Mouse (Mus musculus): Measurements from ENCODE around the gene Rxrg.

Gene Rxrg

DNA sequence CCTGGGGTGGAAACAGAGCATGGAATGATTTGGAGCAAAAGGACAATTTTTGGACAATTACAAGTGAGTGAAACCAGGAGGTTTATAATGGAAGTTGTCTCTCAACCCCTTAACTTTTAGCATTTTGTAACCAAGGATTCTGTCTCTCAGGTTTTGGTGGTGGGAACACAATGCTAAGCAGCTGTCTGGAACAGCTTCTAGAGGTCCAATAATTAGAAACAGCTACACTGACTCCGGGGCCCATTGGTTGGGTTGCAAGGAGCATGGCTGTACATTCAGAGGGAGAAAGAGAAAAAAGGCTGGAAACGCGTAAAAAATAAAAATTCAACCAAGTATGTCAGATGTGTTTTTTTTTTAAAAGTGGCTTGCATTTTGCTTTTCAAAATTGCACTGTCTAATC lies 50.5 kb downstream of the Rxrg start:
- no peak for DNase-seq

DNA sequence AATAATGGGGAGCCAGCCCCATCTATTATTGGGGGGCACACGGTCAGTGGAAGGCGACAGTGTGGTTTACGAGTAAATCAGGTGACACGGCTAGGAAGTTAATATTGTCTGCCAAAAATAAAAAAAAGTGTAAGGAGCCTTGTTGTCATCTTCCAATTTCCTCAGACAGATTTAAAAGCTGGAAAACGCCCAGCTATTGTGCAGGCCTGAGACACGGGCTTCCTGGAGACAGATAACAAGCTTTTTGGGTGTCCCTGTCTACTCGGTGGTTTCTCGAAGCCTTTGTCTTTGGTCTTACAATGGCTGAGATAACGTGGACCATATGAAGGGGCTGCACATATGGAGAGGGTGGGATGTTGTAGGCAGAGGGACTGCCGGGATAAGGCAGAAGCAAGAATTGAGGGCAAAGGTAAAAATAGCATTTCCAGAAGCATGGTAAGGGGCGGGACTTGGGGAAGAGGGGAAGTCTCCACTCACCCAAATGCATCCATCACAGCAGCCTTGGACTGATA lies 51.0 kb downstream of the Rxrg start:
- no peak for DNase-seq

DNA sequence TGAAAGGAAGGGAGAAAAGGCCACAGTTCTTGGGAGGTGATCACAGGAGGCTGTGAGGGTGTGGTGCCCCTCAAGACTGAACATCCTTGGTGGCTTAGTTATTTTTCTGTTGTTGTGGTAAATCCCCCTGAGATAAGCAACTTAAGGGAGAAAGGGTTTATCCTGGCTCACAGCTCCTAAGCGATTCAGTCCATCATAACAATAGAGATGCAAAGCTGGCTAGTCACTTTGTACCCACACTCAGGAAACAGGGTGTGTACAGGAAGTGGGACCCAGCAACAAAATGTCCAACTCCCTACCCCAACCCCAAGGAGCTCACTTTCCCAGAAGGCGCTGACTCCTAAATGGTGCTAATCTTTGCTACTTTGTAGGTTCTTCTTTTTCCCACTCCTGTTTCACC lies 54.2 kb downstream of the Rxrg start:
- DNase-seq: no peak

DNA sequence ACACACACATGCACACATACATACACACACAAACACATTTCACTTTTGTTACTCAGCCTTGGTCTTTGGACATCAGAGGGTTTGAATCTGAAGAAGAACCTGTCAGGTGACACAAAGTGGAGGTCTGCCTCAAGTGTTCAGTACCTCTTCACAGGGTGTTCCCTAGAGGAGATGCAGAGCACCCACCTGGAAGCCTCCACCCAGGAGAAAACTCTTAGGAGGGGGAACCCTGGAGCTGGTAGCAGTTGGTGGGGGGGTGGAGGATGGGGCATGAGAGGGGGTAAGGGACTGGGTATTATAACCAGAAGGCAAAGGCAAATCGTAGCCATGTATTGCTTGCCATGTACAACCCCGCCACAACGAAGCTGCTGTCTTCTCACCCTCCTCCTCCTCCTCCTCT lies 60.9 kb downstream of the Rxrg start:
- no peak for DNase-seq

DNA sequence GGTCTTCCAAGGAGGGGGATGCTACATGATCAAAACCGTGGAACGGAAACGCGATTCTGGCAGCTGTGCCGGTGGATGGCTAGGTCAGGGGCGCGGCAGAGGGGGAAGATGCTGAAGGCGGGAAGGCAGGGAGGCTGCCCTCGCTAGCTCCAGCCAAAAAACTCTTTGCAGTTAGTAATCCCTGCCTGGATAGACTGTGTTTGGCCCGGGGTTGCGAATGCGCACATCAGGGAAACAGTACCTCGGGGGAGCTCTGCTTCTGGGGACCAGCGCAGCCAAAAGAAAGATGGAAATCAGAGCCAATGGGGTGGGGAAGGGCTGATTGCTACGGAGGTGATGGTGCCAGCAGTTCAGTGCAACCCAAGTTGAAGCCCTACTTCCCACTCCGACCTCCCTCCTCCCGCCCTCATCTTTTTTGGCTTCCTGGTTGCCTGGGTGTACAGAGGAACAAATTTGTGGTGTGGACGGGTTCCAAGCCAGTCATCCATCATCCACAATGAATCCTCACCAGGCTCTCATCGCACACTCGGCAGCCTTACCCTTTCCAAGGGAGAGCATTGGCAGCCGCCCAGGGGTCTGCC lies 62.4 kb downstream of the Rxrg start:
- DNase-seq: peak; percentile 30

DNA sequence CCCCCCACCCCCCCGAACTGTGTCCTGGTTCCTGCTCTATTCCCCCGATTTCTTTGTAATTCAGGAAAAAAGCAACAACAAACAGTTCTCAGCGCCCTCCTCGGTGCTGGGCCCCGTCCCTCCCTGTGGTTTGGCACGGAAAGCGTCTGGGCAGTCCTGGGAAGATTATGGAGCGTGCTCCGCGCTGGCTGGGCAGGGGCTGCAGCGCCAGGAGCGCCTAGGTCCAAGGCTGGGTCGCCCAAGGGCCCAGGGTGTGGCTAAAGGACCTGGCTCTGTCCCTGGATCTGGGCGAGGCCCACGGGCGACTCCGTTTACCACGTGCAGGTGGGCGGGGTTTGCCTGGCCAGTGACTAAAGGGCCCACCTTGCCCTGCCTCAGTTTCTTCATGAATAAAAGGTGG lies 62.9 kb downstream of the Rxrg start:
- DNase-seq: no peak

DNA sequence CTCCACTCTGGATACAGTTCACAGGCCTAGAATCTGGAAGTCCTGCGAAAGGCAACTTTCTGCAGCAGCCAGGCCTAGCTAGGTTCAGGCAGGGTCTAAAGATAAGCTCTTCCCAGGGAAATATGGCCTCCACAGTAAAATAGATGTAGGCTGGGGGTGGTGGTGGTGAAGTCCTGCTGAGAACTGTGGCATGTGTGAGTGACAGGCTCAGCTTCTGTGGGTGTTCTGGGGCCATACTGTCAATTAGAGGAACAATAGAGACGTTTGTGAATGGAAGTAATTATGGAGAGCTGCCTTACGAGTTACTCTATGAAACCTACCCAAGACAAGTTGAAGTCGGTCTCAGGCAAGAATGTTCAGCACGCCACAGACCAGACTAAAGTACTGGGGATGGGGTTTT lies 65.0 kb downstream of the Rxrg start:
- no peak for DNase-seq

DNA sequence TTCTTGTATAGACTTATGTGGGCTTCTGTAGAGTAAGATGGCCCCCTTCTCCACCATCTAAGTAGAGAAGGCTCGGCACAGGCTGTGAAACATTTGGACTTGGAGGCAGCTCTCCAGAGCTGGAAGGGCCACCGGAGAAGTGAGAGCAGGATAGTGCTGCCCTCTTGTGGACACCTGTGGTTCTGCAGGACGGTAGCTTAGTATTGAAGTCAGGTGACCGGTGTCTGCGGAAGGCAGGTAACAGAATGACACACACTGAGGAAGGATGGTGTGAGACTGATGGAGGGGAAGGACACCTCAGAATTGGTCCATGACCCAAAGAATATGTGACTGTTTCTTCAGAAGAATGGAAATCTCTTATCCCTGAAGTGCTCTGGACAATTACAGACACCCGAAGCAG lies 71.6 kb downstream of the Rxrg start:
- no peak for DNase-seq

DNA sequence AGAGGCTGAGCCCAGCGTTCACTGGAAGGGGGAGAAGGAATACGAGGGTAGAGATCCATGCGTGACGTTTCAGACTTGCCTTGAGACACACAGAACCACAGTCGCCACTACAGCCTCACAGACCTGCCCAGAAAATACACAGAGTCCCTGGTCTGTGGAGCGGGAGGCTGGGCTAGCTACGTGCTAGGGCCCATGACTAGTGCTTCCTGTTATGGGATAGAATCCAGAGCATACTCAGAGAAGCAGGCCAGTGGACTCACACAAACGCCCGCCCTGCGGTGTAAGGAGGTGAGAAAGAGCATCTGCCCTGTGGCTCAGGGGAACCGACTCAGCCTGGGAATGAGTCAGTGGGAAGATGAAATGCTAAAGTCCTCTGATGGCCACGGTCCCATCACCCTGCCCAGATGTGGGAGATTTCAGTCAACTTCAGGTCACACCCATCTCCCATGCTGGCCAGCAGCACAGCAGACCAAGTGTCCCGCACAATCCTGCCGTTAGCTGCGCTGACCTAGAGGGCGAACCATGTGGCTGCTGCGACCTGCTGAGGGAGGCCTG lies 74.3 kb downstream of the Rxrg start:
- no peak for DNase-seq

DNA sequence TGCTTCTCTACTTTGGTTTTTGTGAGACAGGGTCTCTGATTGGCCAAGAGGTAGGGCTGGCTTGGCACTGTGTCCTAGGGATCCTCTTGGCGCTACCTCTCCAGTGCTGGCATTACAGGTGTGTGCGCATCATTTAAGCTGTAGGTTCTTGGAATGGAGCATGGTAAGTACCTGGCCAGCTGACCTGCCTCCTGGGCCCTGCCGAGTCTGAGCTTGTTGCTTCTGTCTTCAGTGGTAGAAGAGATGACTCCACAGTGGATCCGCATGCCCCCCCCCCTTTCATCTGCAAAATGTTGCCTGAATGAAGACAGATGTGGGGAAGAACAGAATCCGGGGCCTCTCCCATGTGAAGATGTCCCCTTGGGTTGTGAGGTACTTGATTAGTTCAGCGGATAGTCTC lies 80.9 kb downstream of the Rxrg start:
- no peak for DNase-seq

DNA sequence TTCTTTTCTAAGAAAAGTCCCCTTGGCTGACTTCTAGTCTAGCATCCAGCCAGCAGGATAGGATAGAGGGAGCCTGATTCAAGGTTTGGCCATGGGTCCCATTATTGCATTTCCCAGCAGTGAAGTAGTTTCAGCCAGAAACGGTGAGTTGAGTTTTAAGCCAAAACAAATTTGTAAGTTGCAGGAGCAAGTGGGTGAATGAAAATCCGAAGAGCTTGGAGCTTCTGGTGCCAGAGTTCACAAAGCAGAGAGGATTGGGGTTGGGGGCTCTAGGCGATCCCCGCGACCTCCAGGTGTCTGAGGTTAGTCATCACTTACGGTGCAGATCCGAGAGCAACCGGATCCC lies 89.8 kb downstream of the Rxrg start:
- DNase-seq: no peak

DNA sequence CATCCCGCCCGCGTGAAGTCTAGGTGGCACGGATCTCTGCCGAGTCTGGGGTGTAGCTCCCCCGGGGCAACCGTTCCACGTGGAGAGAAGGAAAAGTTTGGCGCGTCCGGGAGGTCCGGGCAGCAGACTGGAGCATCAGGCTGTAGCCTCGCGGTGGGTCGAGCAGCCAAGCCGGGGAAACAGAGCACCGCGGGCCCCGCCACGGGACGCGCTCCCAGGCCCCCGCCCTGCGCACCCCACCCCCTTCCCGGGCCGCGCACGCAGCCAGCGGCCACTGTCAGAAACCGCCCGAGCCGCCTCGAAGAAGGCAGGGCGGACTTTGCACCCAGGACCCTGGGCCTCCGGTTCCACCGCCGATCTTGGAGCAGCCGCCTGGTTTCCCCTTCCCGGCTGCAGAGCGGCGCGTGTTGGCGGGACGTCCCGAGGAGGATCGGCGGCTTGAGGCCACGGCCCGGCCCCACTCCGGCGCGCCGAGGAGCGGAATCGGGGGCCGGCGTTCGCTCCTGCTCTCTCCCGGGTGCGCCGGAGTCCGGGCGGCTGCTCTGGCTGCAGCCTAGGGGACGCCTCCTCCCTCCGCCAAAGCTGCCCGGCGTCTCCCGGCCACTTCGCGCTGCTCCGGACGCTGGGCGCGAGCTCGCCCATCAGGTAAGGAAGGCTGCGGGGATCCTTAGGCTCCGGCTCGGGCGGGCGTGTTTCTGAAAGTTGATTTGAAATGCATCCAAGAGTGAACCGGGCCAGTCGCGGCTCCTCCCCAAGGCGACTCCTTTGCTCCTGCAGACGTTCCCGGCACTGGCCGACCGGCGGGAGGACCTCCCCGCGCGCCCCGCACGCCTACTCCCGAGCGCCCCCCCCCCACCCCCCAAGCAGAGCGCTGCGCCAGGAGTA lies 90.4 kb downstream of the Rxrg start:
- no peak for DNase-seq

DNA sequence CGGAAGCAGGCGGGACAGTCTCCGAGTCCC lies 90.9 kb downstream of the Rxrg start, which contains the start of gene Lmx1a:
TSS of gene Lmx1a (plus strand) at position 6 of the 30 bp plus-strand sequence.
- no peak for DNase-seq

Data from layer of hippocampus, adult 9-11 months (tissue).